Mouse (Mus musculus) MN1 (cell line): ENCODE data around the gene Tnfrsf13b.

Experiments
- DNase-seq: peaks from one replicate; pipeline ENCODE4 v3.0.0-alpha.2; 2016; ENCODE audit warnings: low spot score

The Tnfrsf13b gene

GRCm38 (mm10) chr11:61126606-61127355, at the start of gene Tnfrsf13b:
Gene Tnfrsf13b, plus strand, starts transcription at chr11:61126755.
- DNase-seq = no peak

GRCm38 (mm10) chr11:61081624-61082023, 44.9 kb upstream of the Tnfrsf13b start:
- DNase-seq = no peak

DNA sequence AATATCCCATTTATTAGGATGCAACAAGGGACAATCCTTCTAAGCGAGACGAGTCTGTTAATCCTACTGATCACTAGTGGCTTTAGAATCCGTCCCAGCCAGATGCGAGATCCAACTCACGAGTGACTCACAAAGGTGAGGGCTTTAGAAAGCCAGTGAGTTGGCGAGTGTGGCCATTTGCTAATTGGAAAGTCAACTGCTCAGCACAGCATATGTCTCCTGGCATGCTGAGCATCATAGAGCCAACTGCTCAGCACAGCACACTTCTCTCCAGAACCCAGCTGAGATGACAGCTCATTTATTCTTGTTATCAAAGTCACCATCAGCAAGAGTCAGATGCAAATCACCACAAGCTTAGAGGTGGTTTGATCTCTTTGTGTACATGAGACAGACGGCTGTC, 36.4 kb upstream of the Tnfrsf13b start:
- DNase-seq = no peak

DNA sequence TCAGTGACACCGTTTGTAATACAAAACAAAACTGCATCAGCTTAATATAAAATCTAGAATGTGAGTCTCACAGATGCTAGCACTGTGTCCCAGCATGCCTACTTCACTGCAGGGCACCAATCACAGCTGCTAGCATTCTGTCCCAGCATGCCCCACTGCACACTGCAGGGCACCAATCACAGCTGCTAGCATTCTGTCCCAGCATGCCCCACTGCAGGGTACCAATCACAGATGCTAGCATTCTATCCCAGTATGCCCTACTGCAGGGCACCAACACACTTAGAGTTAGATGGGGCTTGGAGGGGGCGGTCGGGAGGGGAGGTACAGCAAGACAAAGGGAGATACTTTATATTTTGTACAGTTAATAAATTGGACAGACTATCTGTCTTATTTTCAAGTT, 35.4 kb upstream of the Tnfrsf13b start:
- DNase-seq = no peak

- peak; percentile 70 for DNase-seq
Measured at GRCm38 (mm10) chr11:61091642-61092262, 34.8 kb upstream of the Tnfrsf13b start.

- no peak for DNase-seq
Measured at GRCm38 (mm10) chr11:61098046-61098445, 28.5 kb upstream of the Tnfrsf13b start.

DNA sequence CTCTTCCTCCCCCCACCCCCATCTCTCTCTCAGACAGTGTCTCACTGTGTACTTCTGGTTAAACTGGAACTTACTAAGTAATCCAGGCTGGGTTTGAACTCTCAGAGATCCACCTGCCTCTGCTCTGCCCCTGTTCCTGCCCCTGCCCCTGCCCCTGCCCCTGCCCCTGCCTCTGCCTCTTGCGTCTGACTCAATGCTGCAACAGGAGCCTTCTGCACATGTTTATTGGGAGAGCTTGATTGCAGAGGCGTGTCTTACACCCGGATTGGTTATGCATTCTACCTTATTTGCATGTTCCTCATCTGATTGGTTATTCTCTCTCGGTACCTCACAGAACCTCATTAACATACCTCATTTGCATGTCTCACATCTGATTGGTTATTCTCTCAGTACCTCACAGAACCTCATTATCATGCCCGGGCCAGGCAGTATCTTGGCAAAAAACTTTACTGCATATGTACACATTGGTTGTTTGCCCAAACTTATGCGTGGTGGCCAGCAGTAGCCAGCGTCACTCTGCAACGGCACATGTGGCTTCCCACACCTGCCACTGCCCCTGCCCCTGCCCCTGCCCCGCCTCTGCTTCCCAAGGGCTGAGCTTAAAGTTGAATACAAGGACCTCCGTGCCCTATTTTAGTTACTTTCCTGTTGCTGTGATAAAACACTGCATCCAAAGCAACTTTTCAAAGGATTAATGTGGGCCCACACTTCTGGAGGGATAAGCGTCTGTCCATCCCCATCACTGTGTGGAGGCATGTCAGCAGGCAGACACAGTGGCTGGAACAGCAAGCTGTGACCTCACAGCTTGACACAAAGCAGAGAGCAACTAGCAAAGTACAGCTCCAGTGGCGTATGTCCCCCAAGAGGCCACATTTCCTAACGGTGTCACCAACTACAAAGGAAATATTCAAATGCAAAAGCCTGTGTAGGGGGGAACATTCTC, 23.9 kb upstream of the Tnfrsf13b start:
- DNase-seq = no peak

- DNase-seq = peak; percentile 90
Measured at GRCm38 (mm10) chr11:61104241-61104901, 22.2 kb upstream of the Tnfrsf13b start.

DNA sequence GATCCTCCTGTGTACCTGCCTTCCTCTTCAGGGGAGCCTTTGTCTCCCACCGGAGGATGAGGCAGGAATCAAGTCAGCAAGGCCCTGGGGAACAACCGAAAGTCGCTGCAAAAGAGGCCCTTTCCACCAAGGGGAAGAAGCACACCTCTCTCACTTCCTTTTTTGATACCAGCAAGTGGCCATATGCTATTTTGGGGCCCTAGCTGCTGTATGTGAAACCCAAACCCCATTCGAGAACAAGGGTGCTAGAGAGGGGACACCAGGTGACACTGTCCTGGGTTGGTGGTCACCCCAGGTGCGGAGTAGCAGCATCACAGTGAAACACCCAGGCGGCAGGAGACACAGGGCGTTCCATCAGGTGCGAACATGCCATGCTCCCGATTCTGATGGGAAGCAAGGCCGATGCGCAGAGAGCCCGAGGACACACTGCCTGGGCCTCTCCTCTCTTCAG, 17.6 kb upstream of the Tnfrsf13b start:
- DNase-seq = no peak

DNA sequence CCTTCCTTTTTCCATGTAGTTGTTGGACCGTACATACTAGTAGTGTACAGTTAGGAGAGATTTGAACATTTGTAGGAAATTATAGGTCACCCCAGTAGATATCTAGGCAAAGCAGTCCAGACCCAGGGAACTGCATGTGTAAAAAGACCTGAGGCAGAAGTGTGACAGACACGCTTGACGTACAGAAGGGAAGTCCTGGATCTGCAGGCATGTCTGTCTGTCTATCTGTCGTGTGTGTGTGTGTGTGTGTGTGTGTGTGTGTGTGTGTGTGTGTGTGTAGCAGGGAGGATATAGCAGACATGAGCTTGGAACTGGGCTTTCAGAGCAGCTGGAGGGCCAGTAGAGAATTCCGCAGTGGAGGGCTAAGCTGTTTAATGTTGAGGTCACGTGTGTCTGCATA, 16.8 kb upstream of the Tnfrsf13b start:
- no peak for DNase-seq

- DNase-seq = no peak
Measured at GRCm38 (mm10) chr11:61110113-61110512, 16.4 kb upstream of the Tnfrsf13b start.

DNA sequence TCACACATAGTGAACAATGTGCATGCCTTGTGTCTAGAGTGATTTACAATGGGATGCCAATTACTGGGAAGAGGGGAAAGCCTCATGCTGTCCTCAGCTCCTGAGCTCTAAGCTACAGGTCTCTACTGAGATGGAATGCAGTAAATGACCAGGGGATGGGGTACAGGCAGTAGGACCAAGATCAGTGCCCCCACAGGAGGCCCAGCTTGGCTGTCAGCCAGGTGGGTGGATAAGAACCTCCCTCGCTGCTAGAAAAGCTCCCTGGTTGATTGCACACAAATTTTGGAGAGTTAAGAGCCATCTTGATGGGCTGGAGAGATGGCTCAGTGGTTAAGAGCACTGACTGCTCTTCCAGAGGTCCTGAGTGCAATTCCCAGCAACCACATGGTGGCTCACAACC, 15.6 kb upstream of the Tnfrsf13b start:
- DNase-seq = no peak

DNA sequence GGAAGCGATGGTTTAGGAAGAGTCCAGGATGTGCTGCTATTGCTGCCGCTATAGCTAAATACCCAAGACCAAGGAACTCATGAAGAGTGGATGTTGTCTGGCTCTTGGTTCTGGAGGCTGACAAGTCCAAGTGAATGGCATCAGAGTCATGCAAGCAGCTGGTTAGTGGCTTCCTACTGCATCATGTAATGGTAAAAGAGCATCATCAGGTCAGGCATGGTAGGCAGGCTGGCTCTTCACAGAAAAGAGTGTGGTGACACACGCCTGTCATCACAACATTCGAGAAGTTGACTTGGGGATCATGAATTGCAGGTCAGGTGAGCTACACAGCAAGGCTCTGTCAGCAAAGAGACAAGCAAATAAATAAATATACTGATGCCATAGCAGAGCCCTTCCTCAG, 15.1 kb upstream of the Tnfrsf13b start:
- DNase-seq = no peak

- DNase-seq = no peak
Measured at GRCm38 (mm10) chr11:61112323-61112995, 14.1 kb upstream of the Tnfrsf13b start.

DNA sequence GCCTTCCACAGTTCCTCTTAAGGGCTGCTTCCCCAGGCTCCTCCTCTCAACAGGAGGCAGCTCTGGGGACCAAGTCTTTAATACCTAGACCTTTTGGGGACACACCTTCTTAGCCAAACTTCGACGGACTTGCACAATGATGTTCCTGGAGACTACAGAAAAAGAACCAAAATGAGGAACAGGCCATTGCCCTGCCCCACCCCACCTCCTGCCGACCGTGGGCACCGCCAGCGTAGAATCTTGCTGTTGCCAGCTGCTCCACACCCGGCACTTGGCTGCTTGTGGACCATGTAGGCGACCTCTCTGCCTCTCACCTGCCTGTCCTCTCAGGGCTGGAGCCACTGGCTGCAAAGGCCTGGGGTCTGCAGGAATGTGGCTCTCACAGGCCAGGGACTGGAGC, 10.3 kb upstream of the Tnfrsf13b start:
- DNase-seq = no peak

GRCm38 (mm10) chr11:61119996-61120583, 6.5 kb upstream of the Tnfrsf13b start:
- peak; percentile 36 for DNase-seq

GRCm38 (mm10) chr11:61122283-61122768, 4.2 kb upstream of the Tnfrsf13b start:
- no peak for DNase-seq

GRCm38 (mm10) chr11:61122769-61123288, 3.7 kb upstream of the Tnfrsf13b start:
- no peak for DNase-seq

DNA sequence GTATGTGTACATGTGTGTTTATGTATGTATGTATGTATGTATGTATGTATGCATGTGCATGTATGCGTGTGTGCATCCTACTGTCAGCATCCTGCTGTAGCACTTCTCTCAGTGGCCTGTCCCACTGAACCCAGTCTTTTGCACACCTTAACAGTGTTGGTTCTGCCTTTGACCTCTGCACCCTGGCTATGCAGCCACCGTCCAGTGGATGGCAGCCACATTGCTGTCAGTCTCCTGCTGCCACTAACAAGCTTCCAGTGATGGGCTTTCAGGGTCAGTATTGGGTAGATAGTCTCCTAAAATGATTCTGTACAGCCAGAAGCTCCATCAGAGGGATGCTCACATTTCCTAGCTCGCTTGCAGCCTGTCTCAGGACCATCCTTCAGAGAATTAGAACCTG, 2.7 kb upstream of the Tnfrsf13b start:
- DNase-seq = no peak

- DNase-seq = no peak
Measured at GRCm38 (mm10) chr11:61125970-61126369, 585 bp upstream of the Tnfrsf13b start.
